Mouse (Mus musculus) cerebellum, adult 2 months (tissue): ENCODE data around the gene Gabarap. TPM values are rescaled to one million over a fixed set of nuclear protein-coding genes. Genes with fewer than 3 reads are reported as not detected.
"Not testable (repeated sequence)": the region's sequence is repeated elsewhere in the genome, so short reads cannot be mapped to it uniquely, and the experiment has no call there.

Experiments
- DNase-seq, 2 experiments: peaks; one replicate each; pipeline ENCODE4 v3.0.0; 2021
- H3K27ac ChIP-seq: fragments of 200-500 bp; 2 replicates; pipeline ENCODE4 v1.5.1; 2012; ENCODE audit warnings: low read length, control low read depth, inconsistent platforms; ENCODE audit not compliant: insufficient read depth
- H3K27me3 ChIP-seq: fragments of 200-500 bp; 2 replicates; pipeline ENCODE4 v1.6.1; 2012; ENCODE audit warnings: inconsistent platforms, mild to moderate bottlenecking, low read length, moderate library complexity; ENCODE audit not compliant: control insufficient read depth, insufficient read depth
- H3K4me1 ChIP-seq: fragments of 200-500 bp; 2 replicates; pipeline ENCODE4 v1.6.1; 2011; ENCODE audit warnings: low read length; ENCODE audit not compliant: control insufficient read depth, insufficient read depth
- H3K4me3 ChIP-seq: fragments of 200-500 bp; replicated peaks from 2 replicates; pipeline ENCODE3; 2011; ENCODE audit warnings: mild to moderate bottlenecking, low read depth, low read length, control low read depth; ENCODE audit not compliant: insufficient read depth
- CTCF ChIP-seq: fragments of 200-500 bp; IDR thresholded peaks from 2 replicates; pipeline ENCODE4 v1.5.1; 2011; ENCODE audit warnings: low read depth, mild to moderate bottlenecking, control low read depth, low read length, moderate library complexity, borderline replicate concordance; ENCODE audit not compliant: insufficient read depth
- POLR2A ChIP-seq: fragments of 200-500 bp; IDR thresholded peaks from 2 replicates; pipeline ENCODE4 v1.6.1; 2011; ENCODE audit warnings: low read length, control low read depth, borderline replicate concordance; ENCODE audit not compliant: insufficient read depth
- WGBS: fragments of 180-500 bp; shearing (Covaris S2); methylation state at CpG from one replicate; pipeline ENCODE4 v1.1.7; 2018; 5-methylcytosine and 5-hydroxymethylcytosine counted together
- polyA plus RNA-seq: library from polyadenylated mRNA; depleted of rRNA; stranded (reverse); fragments of >200 nt; gene quantifications from 2 replicates; pipeline ENCODE4 v1.2.3, GENCODE M21; 2012

Gene Gabarap
- polyA plus RNA-seq, 1 experiment, result 366 TPM

DNA sequence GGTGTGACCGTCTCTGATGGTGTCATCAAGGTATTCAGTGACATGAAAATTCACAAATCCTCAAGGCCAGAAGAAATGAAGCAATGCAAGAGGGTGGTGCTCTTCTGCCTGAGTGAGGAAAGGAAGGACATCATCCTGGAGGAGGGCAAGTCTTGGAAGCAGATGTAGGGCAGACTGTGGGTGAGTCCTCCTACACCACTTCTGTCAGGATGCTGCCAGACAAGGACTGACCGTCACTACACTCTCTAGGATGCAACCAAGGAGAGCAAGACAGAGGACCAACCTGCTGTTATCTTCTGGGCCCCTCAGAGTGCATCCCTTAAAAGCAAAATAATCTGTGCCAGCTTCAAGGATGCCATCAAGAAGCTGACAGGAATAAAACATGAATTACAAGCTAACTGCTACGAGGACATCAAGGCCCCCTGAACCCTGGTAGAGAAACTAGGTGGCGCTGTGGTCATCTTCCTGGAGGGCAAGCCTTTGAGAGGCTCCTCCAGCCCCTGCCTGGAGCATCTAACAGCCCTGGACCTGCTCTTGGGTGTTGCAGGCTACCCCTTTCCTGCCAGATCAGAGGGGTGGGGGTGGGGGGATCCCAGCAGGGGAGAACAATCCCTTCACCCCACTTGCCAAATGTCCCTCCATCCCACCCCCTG, 40.0 kb upstream of the Gabarap start:
- DNase-seq, result no peak
- Histone ChIP-seq H3K27me3 (peaks cover 2% of the 10 kb centered on the region; the same call in 1 of the 2 replicates), H3K27ac (no peak overlapping the region), H3K4me1 (no peaks in the 10 kb centered on the region), H3K4me3 (no peak overlapping the region)
- TF ChIP-seq CTCF (no peak), POLR2A (no peak)
- 49% methylated on average over 4 of the region's 4 CpGs for WGBS

DNA sequence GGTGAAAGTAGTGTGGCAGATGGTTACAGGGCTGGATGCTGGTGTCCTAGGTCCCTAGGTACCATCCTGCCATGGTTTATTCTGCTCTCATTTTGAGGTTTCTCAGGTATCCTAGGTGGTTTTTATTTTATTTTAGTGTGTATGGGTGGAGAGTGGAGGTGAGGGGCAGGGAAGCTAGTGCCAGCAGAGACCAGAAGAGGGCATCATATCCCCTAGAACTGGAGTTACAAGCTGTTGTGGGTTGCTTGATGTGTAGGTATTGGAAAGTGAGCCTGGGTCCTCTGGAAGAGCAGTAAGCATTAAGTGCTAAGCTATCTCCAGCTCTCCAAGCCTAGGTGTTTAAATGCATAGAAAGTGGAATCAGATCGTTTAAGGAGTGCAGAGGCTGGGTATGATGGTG, 38.7 kb upstream of the Gabarap start:
- TF ChIP-seq CTCF (no peak), POLR2A (no peak)
- H3K27me3 ChIP-seq, result peaks cover 2% of the 10 kb centered on the region; the same call in 1 of the 2 replicates
- no peak overlapping the region for H3K4me3 ChIP-seq
- DNase-seq, result no peak
- WGBS, result 38% methylated on average over 1 of the region's 1 CpGs
- H3K27ac ChIP-seq, result no peak overlapping the region
- no peaks in the 10 kb centered on the region for H3K4me1 ChIP-seq

DNA sequence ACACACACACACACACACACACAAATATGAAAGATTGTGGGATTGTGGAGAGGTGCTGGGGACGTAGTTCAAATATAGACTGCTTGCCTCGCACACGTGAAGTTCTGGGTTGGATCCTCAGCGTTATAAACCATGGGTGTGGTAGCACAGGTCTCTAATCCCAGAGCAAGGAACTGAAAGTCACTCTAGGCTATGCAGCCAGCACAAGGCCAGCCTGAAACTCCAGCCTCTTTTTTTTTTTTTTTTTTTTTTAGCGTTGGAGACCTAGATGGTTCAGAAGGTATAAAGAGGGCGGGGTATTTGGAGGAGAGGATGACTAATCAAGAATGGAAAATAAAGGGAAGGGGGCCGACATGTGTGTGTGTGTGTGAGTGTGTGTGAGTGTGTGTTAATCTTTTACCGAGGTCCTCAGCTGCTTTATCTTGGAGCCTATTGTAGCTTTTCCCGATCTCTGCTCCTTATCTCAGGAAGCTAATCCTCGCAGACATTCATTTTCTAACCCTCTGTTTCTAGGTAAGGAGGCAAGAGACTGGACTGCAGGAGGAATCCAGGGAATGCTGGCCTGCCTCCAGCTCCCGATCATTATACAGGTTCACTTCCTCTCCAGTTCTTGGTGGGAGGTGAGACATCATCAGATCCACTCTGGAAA, 37.6 kb upstream of the Gabarap start:
- no peaks in the 10 kb centered on the region; the same call in 1 of the 2 replicates for H3K27me3 ChIP-seq
- no peak for TF ChIP-seq POLR2A
- no peak for TF ChIP-seq CTCF
- DNase-seq, result no peak
- H3K4me3 ChIP-seq, result no peak overlapping the region
- H3K27ac ChIP-seq, result no peak overlapping the region
- no peaks in the 10 kb centered on the region for H3K4me1 ChIP-seq
- 62% methylated on average over 11 of the region's 11 CpGs for WGBS

DNA sequence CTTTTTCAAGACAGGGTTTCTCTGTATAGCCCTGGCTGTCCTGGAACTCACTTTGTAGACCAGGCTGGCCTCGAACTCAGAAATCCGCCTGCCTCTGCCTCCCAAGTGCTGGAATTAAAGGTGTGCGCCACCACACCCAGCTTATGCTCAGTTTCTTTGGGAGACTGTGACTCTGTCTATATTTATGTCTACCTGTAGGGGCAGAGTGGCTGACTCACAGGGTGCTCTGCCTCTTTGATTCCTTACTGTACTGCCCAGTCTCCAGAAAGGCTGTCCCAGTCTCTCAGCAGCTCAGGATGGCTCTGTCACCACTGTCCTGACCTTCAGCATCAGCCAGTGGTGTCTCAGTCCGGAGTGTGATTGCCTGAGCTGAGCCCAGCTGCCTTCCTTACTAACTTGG, 35.3 kb upstream of the Gabarap start:
- H3K4me1 ChIP-seq, H3K27ac ChIP-seq, H3K4me3 ChIP-seq, H3K27me3 ChIP-seq, DNase-seq: not testable (repeated sequence)
- WGBS, result 63% methylated on average over 4 of the region's 4 CpGs

DNA sequence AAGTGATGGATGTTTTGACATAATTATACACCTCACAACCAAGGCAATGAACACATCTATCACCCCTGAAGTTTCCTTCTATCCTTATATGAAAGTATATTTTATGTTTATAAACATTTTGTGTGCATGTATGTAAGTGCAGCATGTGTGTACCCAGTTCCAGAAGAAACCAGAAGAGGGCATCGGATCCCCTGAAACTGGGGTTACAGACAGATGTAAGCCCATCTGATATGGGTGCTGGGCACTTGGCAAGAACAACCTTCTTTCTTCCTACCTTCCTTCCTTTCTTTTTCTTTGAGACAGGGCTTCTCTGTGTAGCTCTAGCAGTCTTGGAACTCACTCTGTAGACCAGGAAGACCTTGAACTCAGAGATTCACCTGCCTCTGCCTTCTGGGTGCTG, 34.7 kb upstream of the Gabarap start:
- 88% methylated on average over 1 of the region's 1 CpGs for WGBS
- Histone ChIP-seq H3K27me3 (no peaks in the 10 kb centered on the region; the same call in 1 of the 2 replicates), H3K27ac (no peak overlapping the region), H3K4me3 (no peak overlapping the region), H3K4me1 (no peaks in the 10 kb centered on the region)
- TF ChIP-seq POLR2A (no peak), CTCF (no peak)
- no peak for DNase-seq

DNA sequence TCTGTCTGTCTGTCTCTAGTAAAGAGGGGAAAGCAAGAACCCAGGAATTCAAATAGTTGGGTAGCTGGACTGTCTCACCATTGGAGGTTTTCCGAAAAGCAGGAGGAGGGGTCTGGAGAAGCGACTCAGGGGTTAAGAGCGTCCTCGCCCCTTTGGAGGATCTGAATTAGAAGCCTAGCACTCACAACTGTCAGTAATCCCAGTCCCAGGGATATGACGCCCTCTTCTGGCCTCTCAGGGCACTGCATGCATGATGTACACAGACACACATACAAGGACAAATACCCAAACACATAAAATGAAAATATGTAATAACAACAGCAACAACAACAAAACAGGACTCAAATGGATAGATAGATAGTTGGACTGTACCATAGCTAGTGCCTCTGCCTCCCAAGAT, 30.3 kb upstream of the Gabarap start:
- peaks cover 3% of the 10 kb centered on the region; the same call in 1 of the 2 replicates for H3K27me3 ChIP-seq
- H3K4me1 ChIP-seq, result no peaks in the 10 kb centered on the region
- 20% methylated on average over 5 of the region's 5 CpGs for WGBS
- DNase-seq, result no peak
- H3K27ac ChIP-seq, result no peak overlapping the region
- no peak overlapping the region for H3K4me3 ChIP-seq
- TF ChIP-seq CTCF (0 out of 2 replicates have a peak, but pooled peaks have one; percentile 2), POLR2A (no peak)

DNA sequence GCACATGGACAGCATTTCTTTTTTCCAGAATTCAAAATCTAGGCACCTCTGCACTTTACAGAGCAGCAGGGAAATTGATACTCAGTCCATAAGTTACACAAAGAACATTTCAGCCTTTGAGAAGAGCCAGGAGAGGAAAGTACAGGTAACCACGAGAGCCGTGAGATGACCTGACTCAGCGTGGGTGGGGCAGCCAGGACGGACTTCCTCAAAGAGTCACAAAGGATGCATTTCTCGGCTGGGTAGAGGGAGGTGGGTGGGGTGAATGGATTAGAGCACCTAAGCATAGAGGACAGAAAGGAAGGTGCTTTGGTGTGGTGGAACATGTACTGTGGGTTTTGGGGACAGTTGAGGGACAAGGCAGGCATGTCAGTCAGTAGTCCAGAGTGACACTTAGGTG, 29.1 kb upstream of the Gabarap start:
- no peak for DNase-seq
- 55% methylated on average over 5 of the region's 5 CpGs for WGBS
- H3K27me3 ChIP-seq, result peaks cover 5% of the 10 kb centered on the region; the same call in 1 of the 2 replicates

DNA sequence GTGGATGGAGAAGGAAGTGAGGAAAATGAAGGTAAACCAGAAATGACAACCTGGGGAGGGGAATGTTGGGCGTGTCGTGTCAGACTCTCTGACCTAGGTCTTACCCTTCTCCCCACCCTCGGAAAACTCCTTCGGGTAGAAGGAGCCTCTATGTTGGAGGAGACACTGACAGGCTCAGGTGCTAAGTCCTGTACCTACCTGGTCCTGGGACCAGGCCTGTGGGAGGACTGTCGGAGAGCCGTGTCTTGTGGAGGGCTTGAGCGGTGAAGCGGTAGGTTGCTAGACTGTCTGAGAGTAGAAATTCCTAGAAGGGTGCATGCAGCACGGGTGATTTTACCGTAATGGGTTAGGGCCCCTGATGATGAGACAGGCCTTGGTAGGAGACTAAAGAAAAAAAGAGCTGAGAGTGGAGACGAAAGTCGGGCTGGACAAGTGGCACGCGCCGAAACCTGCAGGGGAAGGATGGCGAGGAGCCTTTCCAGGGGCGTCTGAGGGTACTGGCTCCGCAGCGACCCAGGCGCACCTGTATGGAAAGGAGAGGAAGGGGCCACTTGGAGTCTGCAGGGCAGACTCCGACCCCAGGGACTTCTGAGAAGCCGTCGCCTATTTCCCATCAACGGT, 26.2 kb upstream of the Gabarap start, which contains the start of gene Cldn7:
Cldn7 (plus strand) TSS at position 130 of the 621 bp plus-strand sequence.
- WGBS, result 14% methylated on average over 24 of the region's 24 CpGs
- Histone ChIP-seq H3K4me1 (no peaks in the 10 kb centered on the region), H3K27ac (no peak within 1 kb of the TSS), H3K27me3 (peaks cover 5% of the 10 kb centered on the region; the same call in 1 of the 2 replicates), H3K4me3 (no peak within 1 kb of the TSS)
- DNase-seq, result no peak
- TF ChIP-seq CTCF, result no peak
- TF ChIP-seq POLR2A, result no peak

More for the DNA sequence above, 29.1 kb upstream of the Gabarap start:
- no peak for TF ChIP-seq CTCF
- TF ChIP-seq POLR2A, result no peak
- H3K27ac ChIP-seq, result no peak overlapping the region
- no peaks in the 10 kb centered on the region for H3K4me1 ChIP-seq
- H3K4me3 ChIP-seq, result no peak overlapping the region
